Mouse (Mus musculus) duodenum, adult 2 months (tissue): ENCODE measurements around the gene Gm21292. TPM values are rescaled to one million over a fixed set of nuclear protein-coding genes. Genes with fewer than 3 reads are reported as not detected.

Experiments
- polyA plus RNA-seq: library from polyadenylated mRNA; depleted of rRNA; stranded (reverse); fragments of >200 nt; gene quantifications from 2 replicates; pipeline ENCODE4 v1.2.3, GENCODE M21; 2012; ENCODE audit warnings: low replicate concordance; rRNA removed

Gm21292 gene
- not detected in 2 replicates for polyA plus RNA-seq

DNA sequence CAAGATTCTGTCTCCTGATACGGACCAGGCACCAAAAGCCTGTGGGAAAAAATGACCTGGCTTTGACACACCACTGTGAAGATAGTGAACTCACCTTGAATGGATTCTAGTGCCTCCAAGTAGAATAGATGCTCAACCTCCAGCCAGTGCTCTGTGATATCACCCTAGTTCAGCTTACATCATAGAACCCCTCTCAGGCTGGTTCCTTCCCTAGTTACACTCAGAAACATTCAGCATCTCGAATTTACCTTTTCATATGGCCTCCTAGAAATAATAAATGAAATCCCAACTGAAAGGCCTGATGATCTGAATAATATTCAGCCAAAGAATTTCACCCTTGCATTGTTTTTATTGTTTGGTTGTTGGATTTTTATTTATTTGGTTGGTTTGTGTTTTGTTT lies at the start of gene Gm21292:
TSS of gene Gm21292 (minus strand) at position 101 of the 400 bp plus-strand sequence.

Other genes starting within 250 kb of the Gm21292 start
- gene Gm21721, start 68.3 kb upstream of the Gm21292 start, polyA plus RNA-seq, result not detected in 2 replicates
- not detected in 2 replicates for gene Gm21812, start 213.3 kb upstream of the Gm21292 start, polyA plus RNA-seq